Mouse (Mus musculus) hematopoietic stem cell, adult 5-6 weeks (primary cell): ENCODE data around the gene Ccl3. TPM values are rescaled to one million over a fixed set of nuclear protein-coding genes. Genes with fewer than 3 reads are reported as not detected.

Experiments used
- ATAC-seq, 2 experiments: fragments of 125-278 bp in 1 of 2; replicated peaks in 1 of 2; 2 replicates each; pipeline ENCODE4 v1.8.0; 2016 to 2017; ENCODE audit warnings: inconsistent platforms in 2 of 2, mild to moderate bottlenecking in 2 of 2, moderate number of reproducible peaks in 2 of 2, low read depth in 1 of 2, moderate TSS enrichment in 1 of 2; ENCODE audit not compliant: low FRiP score in 2 of 2, poor library complexity in 2 of 2, severe bottlenecking in 2 of 2, insufficient read depth in 1 of 2, low TSS enrichment in 1 of 2
- total RNA-seq: library from RNA; stranded (forward); fragments of 172-1452, 232-1000 nt; gene quantifications from 2 replicates; pipeline ENCODE4 v1.2.3, GENCODE M21; 2017

Gene Ccl3
- total RNA-seq, 1 experiment from 2014 or later, result 333 TPM

DNA sequence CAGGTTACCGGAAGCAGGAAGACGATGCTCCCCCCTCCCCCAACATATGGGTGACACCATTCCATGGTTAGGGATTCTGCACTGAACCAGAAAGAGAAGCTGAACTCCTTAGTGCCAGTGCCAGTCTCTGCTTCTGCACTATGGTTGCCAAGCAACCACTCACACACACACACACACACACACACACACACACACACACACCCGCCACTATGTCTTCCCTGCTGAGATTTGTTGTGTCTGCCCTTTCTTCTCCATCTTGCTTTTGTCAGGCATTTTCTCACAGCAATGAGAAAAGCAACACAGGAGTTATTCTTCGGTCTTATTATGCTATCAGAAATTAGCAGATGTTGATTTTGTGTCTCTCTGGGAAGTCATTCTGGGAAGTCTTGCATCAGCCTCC is 14.7 kb downstream of the Ccl3 start:
- ATAC-seq, result no peak

DNA sequence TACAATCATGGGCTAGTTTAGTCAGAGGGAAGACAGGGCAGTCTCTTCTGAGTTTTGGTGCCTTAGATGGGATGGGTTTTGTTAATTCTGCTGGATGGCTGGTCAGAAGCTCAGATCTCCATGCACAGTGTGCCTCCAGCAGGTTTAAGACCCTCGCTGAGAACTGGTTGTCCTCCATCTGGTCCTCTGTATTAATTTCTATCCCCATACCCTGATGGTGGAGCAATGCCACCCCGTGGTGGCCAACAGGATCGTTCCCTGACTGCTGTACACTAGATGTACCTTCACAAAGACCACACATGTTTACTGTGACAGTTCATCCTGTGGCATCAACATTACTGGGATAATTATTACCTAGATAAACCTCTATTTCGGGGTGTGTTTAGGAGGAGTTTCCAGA is 16.4 kb downstream of the Ccl3 start:
- 0 out of 4 replicates have a peak, but pooled peaks of 1 of the 2 experiments have one; percentile 37 for ATAC-seq

DNA sequence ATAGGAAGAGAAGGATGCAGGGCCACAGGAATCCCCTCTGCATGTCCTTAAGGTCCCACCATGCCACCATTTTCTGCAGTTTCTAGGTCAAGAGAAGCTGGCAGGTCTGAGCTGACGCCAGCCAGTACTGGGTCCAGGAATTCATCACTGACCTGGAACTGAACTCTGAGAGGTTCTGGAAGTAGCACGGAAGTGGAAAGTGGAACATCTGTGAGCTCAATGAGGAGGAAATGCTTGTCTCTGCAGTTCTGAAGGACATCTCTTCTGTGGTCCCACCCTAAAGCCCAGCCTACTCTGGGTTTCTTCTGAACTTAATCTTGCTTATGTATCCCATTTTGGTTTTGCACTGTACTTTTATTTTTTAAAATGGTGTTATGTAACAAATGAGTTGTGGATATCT is 18.1 kb downstream of the Ccl3 start:
- no peak for ATAC-seq

DNA sequence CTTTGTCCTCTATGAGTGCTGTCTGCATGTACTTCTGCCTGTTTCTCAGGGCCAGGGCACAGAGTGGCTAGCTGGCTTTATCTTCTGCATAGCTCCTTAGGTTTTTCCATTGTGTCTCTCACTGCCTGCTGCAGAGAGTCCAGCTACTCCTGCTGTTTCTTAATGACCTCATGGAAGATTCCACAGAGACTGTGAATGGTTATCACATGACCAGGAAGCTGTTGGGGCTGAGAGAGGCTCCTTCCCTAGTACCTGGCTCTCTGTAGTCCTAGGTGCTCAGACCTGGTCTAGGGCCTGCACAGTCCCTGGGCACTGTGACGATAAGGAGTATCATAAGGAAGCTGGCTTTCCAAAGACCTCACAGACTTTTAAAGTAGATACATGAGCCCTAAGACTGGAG is 18.5 kb downstream of the Ccl3 start:
- ATAC-seq, result no peak

- ATAC-seq, result peak in 1 of 2 experiments; percentile 25; a peak in 1 of 4 replicates
These were observed 20.3 kb downstream of the Ccl3 start for GRCm38 (mm10) chr11:83628808-83629207.

DNA sequence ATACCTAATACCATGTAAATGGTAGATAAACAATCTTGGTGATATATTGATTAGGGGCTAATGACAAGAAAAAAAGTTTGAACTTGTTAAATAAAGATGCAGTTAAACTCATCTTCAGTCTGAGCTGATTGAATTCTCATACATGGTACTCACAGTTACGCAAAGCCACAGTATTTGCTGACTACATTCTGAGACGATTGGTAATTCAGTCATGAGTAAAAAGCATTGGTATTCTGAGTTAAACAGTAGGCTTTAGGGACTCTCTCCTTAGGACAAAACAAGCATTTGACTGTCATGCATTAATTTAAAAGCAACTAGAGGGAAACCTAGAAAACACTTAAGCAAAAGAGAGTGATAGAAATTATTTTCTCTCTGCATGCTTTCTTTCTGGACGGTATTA is 25.6 kb downstream of the Ccl3 start:
- ATAC-seq, result no peak

DNA sequence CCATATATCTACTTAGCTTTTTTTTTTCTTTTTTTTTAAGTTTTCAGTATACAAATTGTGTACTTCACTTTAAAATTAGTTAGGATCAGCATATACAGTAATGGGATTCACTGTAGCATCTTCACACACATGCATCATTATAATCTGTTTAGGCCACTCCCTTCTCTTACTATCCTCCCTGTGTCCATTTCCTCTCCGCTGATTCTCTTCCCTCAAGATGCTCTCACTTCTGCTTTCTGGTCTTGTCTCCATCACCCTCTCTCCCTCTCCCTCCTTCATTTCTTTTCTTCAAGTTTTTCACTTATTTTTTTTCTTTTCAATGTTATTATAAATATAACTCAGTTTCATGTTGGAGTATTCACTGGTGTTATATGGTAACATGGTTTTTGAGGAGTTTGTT is 30.1 kb downstream of the Ccl3 start:
- ATAC-seq, result no peak

GRCm38 (mm10) chr11:83618238-83618637 is 30.9 kb downstream of the Ccl3 start:
- ATAC-seq, result peak in 1 of 2 experiments; percentile 32; a peak in 1 of 4 replicates

DNA sequence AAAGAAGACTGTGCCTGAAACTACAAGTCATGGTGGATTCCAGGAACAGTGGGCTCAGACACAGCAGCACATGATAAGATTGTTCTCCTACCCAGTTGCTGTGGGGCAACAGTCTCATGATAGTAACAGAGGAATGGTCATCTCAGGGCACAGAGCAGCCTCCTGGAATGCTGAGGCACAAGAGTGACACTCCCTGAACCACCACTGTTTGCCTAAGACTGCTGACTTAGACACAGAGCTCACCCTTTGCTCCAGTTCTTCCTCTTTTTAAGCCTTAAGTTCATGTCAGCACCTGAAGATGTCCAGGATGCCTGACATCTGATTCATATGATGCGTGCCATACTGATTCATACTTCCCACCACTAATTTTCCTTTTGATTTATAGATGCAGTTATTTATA is 32.6 kb downstream of the Ccl3 start:
- ATAC-seq, result peak in 1 of 2 experiments; percentile 53; a peak in 2 of 4 replicates

DNA sequence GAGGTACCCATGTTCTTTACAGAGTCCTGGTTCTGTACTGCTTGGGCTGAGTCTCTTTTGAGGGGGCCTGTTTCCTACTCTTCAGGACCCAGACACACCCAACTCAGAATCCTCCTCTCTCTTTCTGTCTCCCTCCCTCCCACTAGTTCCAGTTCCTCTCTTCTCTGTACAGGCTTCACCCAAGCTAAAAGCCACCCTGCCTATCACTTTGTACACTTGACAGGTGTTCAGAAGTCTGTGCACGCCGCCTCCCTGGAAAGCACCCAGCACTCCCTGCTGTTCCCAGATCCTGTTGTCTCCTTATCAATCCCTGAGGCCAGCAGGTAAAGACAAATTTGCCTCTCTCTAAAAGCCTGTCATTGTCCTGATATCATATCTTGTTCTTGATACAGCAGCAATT is 38.3 kb downstream of the Ccl3 start:
- no peak for ATAC-seq

DNA sequence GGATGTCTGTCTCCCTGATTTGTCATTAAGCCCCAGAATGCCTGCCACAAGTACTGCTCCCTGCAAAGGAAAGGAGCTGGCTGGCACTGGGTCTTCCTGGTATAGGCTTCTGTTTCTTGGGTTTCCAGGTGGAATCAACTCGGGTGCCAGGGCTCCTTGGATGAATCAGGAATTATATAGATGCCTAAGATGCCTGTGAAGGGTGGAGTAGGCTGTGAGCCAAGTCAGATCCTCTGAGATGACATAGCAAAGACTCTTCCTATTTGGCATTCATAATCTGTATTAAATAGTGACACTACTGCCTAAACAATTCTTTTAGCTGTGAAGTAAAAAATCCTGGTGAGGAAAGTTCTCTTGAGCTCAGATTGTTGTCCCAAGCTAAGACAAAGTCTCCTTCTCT is 42.8 kb downstream of the Ccl3 start:
- no peak for ATAC-seq

DNA sequence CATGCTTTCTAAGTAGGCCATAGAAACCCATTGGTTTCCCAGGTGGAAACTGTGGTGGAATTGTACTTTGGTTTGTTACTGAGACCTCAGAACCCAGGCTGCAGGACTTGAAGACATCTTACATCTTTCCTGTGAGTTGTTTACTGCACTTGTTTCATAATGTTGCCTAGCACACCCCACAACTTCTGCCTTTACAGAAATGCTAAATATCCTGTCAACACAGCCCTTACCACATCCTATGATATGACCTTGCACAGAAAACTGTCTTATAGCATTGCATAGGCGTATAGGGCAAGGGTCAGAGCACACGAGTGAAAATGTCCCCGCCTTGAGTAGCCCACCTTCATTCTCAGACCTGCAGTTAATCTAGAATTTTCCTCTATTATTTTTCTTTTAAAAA is 43.6 kb downstream of the Ccl3 start:
- ATAC-seq, result peak; percentile 42 to 62; a peak in 2 of 4 replicates

DNA sequence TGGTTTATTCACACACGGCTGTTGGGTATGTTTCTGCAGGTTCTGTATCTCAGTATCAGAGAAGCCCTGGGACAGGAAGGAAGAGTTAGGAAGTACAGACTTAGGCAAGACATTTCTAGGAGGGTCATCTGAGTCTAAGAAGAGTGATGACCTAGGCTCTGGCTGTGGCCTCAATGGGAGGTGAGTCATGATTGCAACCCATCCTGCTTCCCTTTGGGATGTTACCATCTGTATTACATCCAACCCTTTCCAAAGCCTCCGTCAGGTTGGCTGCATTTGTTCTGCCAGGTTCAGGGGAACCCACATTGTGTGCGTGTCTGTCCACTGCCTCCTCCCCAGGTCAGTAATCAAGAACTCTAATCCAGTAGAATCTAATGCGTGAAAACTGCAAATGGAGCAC is 44.5 kb downstream of the Ccl3 start:
- peak in 1 of 2 experiments; percentile 60; a peak in 1 of 4 replicates for ATAC-seq

DNA sequence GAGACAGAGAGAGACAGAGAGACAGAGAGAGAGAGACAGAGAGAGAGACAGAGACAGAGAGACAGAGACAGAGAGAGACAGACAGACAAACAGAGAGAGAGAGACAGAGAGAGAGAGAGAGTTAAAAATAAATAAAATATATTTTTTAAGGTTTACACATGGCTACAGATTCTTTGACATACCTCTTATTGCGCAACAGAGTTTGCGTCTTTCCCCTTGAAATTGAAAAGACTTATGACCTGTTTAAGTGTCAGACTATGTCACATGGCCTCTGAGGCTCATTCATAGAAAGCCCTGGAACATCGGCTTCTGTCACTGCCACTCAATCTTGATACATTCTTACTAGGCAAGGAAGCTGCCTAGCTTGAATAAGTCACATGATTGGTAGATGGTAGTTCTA is 45.8 kb downstream of the Ccl3 start:
- no peak for ATAC-seq

DNA sequence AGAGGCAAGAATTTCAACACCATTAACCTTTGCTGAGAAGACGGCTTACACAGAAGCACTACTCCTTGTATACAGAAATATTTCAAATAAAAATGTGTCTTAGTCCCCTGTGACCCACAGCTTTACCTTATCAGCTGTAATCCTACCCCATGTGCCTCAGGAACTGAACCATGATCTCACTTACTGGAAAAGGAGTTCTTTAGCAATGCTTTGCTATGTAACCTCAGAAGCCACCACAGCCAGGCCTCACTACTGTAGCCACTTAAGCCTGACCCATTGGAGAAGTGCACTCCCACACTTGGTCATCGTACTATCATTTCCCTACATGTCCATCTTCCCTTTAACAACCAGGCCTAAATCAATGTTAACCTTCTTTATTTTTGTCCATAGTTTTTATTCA is 48.6 kb downstream of the Ccl3 start:
- ATAC-seq, result no peak

GRCm38 (mm10) chr11:83598991-83599390 is 50.2 kb downstream of the Ccl3 start:
- ATAC-seq, result no peak

- no peak for ATAC-seq
These were observed 50.8 kb downstream of the Ccl3 start for GRCm38 (mm10) chr11:83598207-83598837.
